Mouse (Mus musculus) liver (tissue): ENCODE measurements around the gene Rhob.
A peak's percentile ranks its signal among the peaks of the same experiment; 100 is the strongest.

ENCODE experiments used
- DNase-seq: peaks from one replicate; pipeline ENCODE4 v3.0.0-alpha.2; 2020; ENCODE audit warnings: mixed read lengths

Gene Rhob

GRCm38 (mm10) chr12:8499871-8500596 is at the start of gene Rhob:
TSS of gene Rhob (minus strand) at chr12:8500009.
- peak; percentile 90 for DNase-seq

GRCm38 (mm10) chr12:8547357-8547756 is 47.5 kb upstream of the Rhob start:
- peak; percentile 75 for DNase-seq

DNA sequence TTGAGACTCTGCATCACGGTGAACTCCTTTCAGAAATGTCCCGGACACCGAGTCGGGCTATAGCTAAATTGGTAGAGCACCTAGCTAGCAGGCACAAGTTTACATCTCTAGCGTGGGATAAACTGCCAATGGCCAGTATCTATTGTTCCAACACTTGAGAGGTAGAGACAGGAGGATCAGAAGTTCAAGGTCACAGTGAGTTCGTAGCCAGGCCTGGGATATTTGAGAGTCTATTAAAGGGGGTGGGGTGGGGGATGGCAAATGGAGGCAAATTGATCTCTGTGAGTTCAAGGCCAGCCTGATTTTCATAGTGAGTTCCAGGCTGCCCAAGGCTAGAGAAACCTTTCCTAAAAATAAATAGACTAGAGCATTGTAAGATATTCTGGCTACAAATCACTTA is 47.0 kb upstream of the Rhob start:
- DNase-seq, result no peak

DNA sequence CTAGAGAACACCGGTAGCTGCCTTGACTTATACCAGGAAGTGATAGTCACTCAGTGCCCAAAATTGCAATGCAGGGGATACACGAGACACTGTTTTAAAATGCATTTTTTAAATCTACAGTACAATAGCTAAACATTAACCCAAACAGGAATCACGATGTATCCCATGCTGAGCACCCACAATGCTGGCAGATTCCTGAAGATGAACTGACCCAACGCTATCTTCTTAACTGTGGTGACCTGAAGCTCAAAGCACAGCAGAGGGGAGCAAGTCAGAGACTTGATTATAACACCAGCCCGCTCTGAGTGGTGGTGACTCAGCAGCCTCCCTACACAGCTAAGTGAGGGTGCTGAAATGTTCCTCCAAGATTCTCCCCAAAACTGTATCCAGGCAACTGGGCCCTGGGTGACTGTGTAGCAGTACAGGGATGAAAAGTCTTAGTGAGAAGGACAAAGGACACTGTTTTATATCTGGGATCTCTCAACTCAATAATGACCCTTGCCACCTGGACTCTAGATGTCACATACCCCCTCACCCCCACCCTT is 45.3 kb upstream of the Rhob start:
- no peak for DNase-seq

- no peak for DNase-seq
Measured at GRCm38 (mm10) chr12:8542371-8542770, 42.6 kb upstream of the Rhob start.

DNA sequence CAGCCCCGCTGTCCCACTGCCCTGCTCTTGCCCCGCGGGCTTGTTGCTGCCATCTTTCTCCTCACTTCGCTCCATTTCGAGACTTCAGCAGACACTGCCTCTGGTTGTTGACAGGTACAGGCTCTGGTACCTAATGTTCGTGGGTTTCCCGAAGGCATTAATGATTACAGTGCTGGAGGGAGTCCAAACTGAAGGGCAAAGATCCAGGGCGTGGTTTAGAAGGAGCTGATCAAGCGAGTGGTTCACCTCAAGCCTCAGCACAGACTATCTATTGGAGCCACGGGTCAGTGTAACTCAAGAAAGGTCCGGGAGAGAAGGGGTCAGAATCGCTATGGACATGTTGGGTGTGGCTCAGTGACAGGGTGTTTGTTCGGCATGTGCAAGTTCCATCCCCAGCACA is 39.7 kb upstream of the Rhob start:
- DNase-seq, result no peak

GRCm38 (mm10) chr12:8537291-8537690 is 37.5 kb upstream of the Rhob start:
- no peak for DNase-seq

DNA sequence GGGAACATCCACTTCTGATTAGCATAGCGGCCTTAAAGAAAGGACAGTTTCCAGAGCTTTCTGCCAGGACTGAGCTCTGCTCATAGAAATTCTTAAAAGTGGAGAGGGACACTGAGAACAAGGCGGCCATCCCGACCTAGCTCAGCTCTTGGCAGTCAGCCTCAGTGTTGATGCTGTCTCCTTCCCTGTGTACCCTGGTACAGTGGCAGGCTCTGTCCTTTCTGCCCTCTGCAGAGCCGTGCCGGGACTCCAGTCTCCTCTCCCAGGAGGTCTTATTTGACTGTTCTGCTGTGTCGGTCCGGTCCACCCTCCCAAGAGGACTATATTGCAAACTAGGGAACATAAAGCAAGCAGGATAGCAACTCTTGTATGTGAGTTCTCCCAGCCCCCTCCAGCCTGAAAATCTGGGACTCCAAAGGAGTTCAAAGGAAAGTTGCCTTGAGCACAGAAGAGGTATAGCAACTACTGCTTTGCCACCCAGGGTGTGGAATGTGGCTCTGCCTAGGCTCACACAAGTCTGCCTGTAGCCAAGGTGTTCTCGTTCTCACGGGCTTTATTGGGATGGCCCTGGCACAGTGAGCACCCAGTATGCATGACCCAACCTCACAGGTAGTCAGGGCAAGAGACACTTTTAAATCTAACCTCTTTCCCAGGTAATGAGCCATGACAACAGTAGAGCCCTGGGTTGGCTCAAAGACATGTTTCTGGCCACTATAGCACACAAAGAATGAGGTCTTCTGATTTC is 36.6 kb upstream of the Rhob start:
- DNase-seq, result no peak

DNA sequence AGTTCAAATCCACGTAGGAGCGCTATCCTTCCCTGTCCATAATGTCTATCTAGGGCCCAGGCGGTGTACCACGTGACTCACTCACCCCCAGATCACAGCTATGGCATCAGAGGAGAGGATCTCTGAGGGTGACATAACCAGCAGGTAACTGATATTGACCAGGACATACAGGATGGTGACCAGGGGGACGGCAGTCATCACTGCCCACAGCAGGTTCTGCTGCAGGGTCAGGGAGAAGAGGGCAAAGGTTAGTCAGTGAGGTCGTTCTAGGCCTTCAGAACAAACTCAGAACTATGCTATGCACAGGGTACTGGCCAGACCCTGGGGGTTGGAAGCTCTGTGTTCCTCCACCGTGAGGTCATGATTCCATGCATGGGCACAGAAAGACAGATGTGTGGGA is 35.8 kb upstream of the Rhob start:
- no peak for DNase-seq

DNA sequence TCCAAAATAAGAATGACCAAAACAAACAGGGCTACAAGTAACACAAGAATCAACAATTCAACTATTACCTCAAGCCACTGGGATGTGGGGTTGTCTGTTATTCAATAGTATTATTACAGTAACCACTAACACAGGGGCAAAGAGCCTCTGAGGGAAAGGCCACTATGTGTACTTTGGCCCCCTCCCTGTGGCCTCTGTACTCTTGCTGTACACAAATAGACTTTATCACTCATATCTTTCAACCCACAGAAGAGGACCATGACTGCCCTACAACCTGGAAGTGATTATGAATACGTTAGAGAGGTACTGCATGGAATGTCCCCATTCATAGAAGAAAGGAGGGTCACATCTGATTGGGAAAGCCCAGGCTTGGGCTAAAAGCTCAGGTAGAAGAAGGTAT is 35.1 kb upstream of the Rhob start:
- DNase-seq, result no peak

DNA sequence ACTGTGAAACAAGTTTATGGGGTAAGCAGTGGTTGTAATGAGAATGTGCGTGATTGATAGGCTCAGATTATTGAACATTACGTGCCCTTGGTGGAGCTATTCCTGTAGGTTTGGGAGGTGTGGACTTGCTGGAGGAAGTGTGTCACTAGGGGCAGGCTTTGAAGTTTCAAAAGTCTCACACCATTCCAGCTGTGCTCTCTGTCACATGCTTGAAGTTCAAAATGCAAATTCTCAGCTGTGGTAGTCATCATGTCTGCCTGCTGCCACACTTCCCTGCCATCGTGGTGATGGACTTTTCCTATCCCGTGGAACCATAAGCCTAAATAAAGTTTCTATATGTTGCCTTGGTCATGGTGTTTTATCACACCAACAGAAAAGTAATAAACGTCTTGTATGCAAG is 28.0 kb upstream of the Rhob start:
- no peak for DNase-seq

DNA sequence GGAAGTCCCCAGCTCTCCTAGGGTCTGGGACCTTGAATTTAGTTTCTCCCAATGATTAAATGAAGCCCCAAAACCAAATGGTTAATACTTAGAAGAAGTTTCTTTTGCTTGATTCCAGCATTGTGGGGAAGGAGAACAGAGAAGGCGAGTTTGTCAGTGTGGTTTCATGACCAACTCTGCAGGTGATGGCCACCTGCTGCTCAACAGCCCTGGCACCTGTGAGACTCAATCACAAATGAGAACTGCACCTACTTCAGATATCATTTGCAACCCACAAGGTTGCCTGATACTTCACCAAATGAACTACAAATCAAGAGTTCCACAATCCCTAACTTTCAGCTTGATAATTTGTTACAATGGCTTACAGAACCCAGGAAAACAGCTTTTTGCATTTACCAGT is 27.4 kb upstream of the Rhob start:
- no peak for DNase-seq

- no peak for DNase-seq
Measured at GRCm38 (mm10) chr12:8524062-8524461, 24.3 kb upstream of the Rhob start.

DNA sequence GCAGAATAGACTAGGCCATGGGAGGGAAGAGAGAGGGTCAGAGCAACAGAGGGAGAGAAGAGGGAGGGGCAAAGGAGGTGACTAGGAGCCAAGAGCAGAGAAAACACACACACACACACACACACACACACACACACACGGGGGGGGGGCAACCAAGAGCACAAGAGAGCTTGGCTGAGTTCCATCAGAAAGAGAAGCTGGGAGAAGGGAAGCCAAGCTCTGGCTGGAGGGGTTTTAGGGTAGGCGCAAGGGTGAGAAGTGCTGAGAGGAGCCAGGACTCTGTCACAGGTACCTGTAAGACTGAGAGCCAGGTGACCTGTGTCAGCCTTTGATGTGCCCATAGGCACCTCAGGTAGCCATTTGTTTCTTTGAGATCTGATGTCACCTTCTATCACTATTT is 22.9 kb upstream of the Rhob start:
- DNase-seq, result no peak

GRCm38 (mm10) chr12:8521375-8522047 is 21.7 kb upstream of the Rhob start:
- peak; percentile 72 for DNase-seq

DNA sequence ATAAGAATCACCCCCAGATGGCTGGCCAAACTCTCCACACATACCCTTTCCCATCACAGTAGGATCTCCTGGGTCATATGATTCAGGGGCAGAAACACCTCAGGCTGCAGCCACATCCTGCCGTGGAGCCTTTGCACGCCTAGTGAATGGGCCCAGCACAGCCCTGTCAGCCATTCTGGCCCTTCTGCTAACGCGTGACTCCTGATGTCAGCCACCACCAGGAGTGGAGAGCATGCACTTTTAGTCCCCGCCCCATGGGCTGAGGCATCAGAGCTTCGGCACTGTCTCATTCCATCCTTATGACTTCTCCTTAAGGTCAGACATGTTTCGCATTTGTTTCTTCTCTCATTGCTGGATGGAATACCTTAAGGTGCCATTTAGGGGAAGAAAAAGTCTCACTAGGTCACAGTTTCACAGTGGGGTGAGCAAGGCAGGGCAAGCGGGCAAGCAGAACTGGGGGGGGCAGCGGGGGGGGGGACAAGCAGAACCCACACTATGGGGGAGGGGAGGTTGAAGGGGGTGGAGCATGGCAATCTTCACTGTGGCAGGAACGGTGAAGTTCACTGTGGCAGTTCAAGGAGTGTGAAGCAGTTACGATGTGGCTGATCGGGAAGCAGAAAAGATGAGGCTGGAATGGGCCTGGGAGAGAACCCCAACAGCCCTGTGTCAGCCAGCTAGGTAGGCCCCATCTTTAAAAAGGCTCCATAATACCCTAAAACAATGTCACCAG is 19.8 kb upstream of the Rhob start:
- DNase-seq, result peak; percentile 19

DNA sequence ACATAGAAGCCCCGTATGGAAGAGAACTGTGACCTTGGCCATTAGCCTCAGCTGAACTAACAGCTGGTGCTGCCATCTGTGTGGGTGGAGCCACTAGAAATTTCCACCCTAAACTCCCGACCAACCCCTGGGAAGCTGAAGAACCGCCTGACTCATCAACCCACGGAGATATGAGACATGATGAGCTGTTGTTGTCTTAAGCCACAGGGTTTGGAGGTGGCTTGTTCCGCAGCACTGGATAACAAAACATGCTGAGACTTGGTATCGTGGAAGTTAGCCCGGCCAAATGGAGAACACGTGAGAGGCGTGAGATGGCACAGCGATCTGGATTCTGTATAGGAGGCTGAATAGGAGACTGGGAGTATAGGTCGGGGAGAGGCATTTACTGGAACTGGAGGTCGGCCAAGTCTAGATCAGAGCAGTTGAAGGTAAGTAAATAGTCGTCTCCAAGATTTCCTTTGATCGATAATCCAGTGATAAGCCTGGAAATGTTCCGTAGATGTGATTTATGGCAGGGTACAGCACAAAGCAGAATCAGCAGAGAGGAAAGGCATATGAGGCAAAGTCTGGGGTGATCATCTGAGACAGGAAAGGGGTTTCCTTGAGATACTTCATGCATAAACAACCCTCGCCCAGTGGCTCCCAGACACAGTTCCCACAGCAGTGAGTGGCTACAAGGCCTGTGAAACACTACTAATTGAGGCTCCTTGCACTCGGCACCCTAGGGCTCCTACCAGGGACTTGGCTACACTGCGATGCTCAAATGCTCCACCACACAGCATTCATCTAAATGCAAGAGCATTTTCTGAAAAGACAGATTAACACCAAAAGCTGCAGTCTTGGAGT is 11.5 kb upstream of the Rhob start:
- no peak for DNase-seq

DNA sequence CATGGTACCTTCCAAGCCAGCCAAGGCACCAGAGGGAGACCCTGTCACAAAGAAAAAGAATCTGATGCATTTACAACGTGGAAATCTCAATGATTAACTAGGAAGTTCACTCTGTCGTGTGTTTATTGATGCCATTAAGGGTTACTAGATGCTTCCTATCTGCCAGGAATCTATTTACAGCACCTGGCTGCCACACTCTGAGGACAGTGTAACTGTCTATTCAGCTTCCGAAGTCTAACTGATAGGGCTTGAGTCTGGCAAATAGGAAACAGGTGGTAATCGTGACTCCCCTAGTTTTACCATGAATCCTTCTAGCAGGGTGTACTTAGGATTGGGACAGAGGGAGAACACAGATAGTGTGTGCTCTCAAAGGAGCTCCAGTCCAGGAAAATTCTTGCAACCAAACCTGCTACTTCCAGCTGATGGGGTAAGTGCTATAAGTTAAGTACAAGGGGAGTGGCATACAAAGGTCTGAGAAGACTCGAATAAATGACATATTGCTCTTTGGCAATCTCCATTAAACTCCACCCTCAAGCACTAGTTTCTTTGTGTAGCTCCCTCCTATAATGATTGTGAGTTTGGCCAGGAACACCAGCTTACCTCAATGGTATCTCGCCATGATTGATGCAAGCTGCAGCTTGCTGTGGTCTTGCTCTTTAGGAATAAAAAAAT is 10.6 kb upstream of the Rhob start:
- no peak for DNase-seq

DNA sequence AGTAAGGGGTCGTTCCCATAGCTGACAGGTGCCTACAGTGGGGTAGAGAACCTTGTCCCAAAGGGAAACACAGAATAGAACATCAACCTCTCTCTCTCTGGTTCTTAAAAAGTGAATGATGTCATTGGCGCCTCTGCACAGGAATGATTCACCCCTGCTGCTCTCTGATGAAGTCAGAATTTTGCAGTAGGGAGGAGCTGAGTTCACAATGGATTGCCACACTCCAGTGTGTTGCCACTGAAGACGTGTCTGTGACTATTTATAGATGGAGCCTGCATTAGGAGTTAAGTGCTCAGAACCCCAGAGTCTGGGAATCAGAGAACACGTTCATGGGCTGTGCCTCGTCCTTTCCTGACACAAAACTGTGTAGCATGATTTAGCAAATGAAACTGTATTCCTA is 9.9 kb upstream of the Rhob start:
- no peak for DNase-seq

DNA sequence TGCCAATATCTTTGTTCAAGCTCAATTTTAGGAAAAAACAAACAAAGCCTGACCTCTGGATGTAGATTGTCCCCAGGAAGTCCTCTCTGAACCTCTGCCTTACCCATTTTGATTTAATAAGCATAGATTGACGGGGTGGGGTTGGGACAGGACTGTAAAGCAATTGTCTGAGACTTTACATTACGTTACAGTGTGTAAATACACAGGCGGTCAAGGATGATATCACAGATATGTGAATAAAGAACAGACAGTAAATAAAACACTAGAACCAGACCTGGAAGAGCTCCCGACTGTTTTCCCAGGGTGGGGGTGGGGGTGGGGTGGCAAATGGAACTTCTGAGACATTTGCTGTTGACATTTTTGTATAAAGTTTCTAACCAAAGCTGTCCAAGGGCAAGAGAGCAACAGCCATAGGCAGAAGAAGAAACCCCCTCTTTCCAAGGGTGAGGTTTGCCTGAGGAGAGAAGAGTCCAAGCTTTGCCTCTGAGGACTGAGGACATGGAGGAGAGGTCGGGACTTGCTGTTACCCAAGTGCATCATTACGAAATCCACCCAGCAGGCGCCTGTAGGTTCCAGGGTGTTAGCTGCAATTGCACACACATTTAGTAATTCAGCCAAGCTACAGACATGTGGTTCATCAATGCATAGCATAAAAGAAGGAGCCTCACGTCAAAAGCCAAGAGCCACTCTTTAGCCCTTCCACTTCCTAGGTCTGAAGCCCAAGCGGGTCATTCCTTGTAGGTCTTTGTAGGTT is 7.3 kb upstream of the Rhob start:
- no peak for DNase-seq

- no peak for DNase-seq
Measured at GRCm38 (mm10) chr12:8504131-8504530, 4.3 kb upstream of the Rhob start.
